Comparison of ENCODE assay signal across 15 mouse cellular contexts in genomic region chr11:119801855-119802254, GRCm38 (mm10).
DNase-seq lines count a peak whose midpoint lies in the region; ATAC-seq and TF ChIP-seq lines count a peak whose summit lies in the region.
"Had no signal": no experiment of that assay in that cellular context is flagged by ENCODE, and none has a peak within 500 bp of the region (broad histone marks: within the 10 kb centered on the region; RNA-seq: fewer than 3 reads in every experiment).

No protein-coding gene starts in this region.

- WGBS in lung, embryonic 15.5 days: 50% methylated on average over 1 of the region's 1 CpGs
- 25% methylated on average over 1 of the region's 1 CpGs for WGBS in macrophage (ENCODE audit: missing documents)

- no peaks in the 10 kb centered on the region for H3K36me3 ChIP-seq in lung, embryonic 15.5 days
- no peaks in the 10 kb centered on the region for H3K36me3 ChIP-seq in macrophage (ENCODE audit: inconsistent target)
- H3K36me3 ChIP-seq: hindbrain, embryonic 15.5 days had no signal

- H3K79me2 ChIP-seq in macrophage (ENCODE audit: inconsistent target): no peaks in the 10 kb centered on the region

- no peak for TF ChIP-seq POLR2A in bone marrow macrophage, adult 2 months (IDR thresholded peaks at IDR 0.05; ENCODE audit: borderline replicate concordance, low read depth, low read length)

- peak overlapping the region; percentile 27 for H3K27ac ChIP-seq in lung, embryonic 15.5 days
- peak overlapping the region; percentile 13; the same call in 1 of the 2 replicates for H3K27ac ChIP-seq in bone marrow macrophage, adult 2 months (ENCODE audit: insufficient read depth, low read depth, low read length)
- H3K27ac ChIP-seq in macrophage: peak overlapping the region; percentile 22
- H3K27ac ChIP-seq: forebrain, embryonic 13.5 days; hindbrain, embryonic 15.5 days; kidney, embryonic 15.5 days had no signal

- no peak for ATAC-seq in lung, embryonic 15.5 days (ENCODE audit: borderline replicate concordance, extremely low read depth, low FRiP score, low TSS enrichment)
- ATAC-seq: forebrain, embryonic 13.5 days; Patski had no signal

- no peaks in the 10 kb centered on the region for H3K27me3 ChIP-seq in lung, embryonic 15.5 days
- H3K27me3 ChIP-seq: forebrain, embryonic 13.5 days; hindbrain, embryonic 15.5 days; kidney, embryonic 15.5 days; Patski had no signal

- no peak overlapping the region for H3K9ac ChIP-seq in lung, embryonic 15.5 days
- H3K9ac ChIP-seq: forebrain, embryonic 13.5 days; hindbrain, embryonic 15.5 days; kidney, embryonic 15.5 days had no signal

- no peak for TF ChIP-seq CTCF in bone marrow macrophage, adult 2 months (IDR thresholded peaks at IDR 0.05; ENCODE audit: low read depth, low read length)

- no peak for DNase-seq in lung, adult 18-20 months
- DNase-seq in thymus, postnatal 14 days: peak; percentile 82
- no peak for DNase-seq in right cerebral cortex, postnatal 25 days
- no peak for DNase-seq in ovary, adult 18-20 months (ENCODE audit: low spot score)
- DNase-seq in right cerebral cortex, postnatal 14 days: no peak
- DNase-seq: cerebellum, adult 9-10 months; gastrocnemius, postnatal 36 days; retina, postnatal 1 day had no signal

- H3K4me3 ChIP-seq in lung, embryonic 15.5 days: no peak overlapping the region
- H3K4me3 ChIP-seq in bone marrow macrophage, adult 2 months (ENCODE audit: insufficient read depth, low read length): no peak overlapping the region
- no peak overlapping the region for H3K4me3 ChIP-seq in macrophage (ENCODE audit: inconsistent target)
- H3K4me3 ChIP-seq: forebrain, embryonic 13.5 days; hindbrain, embryonic 15.5 days; kidney, embryonic 15.5 days had no signal

- H3K9me3 ChIP-seq in lung, embryonic 15.5 days: no peaks in the 10 kb centered on the region
- H3K9me3 ChIP-seq: forebrain, embryonic 13.5 days; hindbrain, embryonic 15.5 days; kidney, embryonic 15.5 days had no signal

- peaks cover 16% of the 10 kb centered on the region for H3K4me1 ChIP-seq in lung, embryonic 15.5 days
- H3K4me1 ChIP-seq in bone marrow macrophage, adult 2 months (ENCODE audit: control insufficient read depth, insufficient read depth, low read length): peaks cover 66% of the 10 kb centered on the region

- H3K4me2 ChIP-seq in lung, embryonic 15.5 days: no peak overlapping the region
- H3K4me2 ChIP-seq: forebrain, embryonic 13.5 days; hindbrain, embryonic 15.5 days; kidney, embryonic 15.5 days had no signal
